Mouse (Mus musculus) lung, postnatal 0 days (tissue): ENCODE measurements around the gene Nadk2. TPM values are rescaled to one million over a fixed set of nuclear protein-coding genes. Genes with fewer than 3 reads are reported as not detected.

Source experiments
- ATAC-seq: fragments of 200-750 bp; cut with Nextera tagmentation; 2 replicates; pipeline ENCODE4 v1.8.0; 2017; ENCODE audit warnings: moderate library complexity
- DNase-seq: peaks from one replicate; pipeline ENCODE4 v3.0.0-alpha.2; 2016; ENCODE audit warnings: low spot score
- H3K27ac ChIP-seq: fragments of 300-500 bp; sonication (generic); 2 replicates; pipeline ENCODE4 v1.5.1; 2014; ENCODE audit warnings: antibody characterized with exemption, mild to moderate bottlenecking, low read length, mixed read lengths
- H3K27me3 ChIP-seq: fragments of 300-500 bp; sonication (generic); replicated peaks from 2 replicates; pipeline ENCODE4 v1.6.1; 2014; ENCODE audit warnings: low read length, mixed read lengths; ENCODE audit not compliant: insufficient read depth
- H3K36me3 ChIP-seq: fragments of 300-500 bp; sonication (generic); 2 replicates; pipeline ENCODE4 v1.6.1; 2014; ENCODE audit warnings: low read length, mixed read lengths; ENCODE audit not compliant: insufficient read depth
- H3K4me1 ChIP-seq: fragments of 300-500 bp; sonication (generic); 2 replicates; pipeline ENCODE4 v1.6.1; 2014; ENCODE audit warnings: antibody characterized with exemption, low read depth, low read length, mixed read lengths; ENCODE audit not compliant: insufficient read depth
- H3K4me2 ChIP-seq: fragments of 300-500 bp; sonication (generic); replicated peaks from 2 replicates; pipeline ENCODE4 v1.6.1; 2014; ENCODE audit warnings: low read depth, mild to moderate bottlenecking, low read length, moderate library complexity, mixed read lengths
- H3K4me3 ChIP-seq: fragments of 300-500 bp; sonication (generic); 2 replicates; pipeline ENCODE4 v1.5.1; 2014; ENCODE audit warnings: low read depth, low read length
- H3K9ac ChIP-seq: fragments of 300-500 bp; sonication (generic); replicated peaks from 2 replicates; pipeline ENCODE4 v1.6.1; 2014; ENCODE audit warnings: low read depth, mild to moderate bottlenecking
- H3K9me3 ChIP-seq: fragments of 300-500 bp; sonication (generic); 2 replicates; pipeline ENCODE4 v1.6.1; 2016; ENCODE audit warnings: low read length, mixed read lengths
- CTCF ChIP-seq: IDR thresholded peaks from 2 replicates; pipeline ENCODE4 v1.5.1; 2016; ENCODE audit warnings: antibody characterized with exemption, mild to moderate bottlenecking
- EP300 ChIP-seq: IDR thresholded peaks from 2 replicates; pipeline ENCODE4 v1.6.1; 2016; ENCODE audit warnings: antibody characterized with exemption, mild to moderate bottlenecking, control low read depth
- WGBS: fragments of 180-500 bp; shearing (Covaris S2); extraction: QIAGEN DNeasy Blood & Tissue Kit; methylation state at CpG from one replicate; pipeline ENCODE4 v1.1.7; 2014; 5-methylcytosine and 5-hydroxymethylcytosine counted together
- polyA plus RNA-seq: library from polyadenylated mRNA; unstranded; fragments of >200 nt; fragmentation: Nextera tagmentation; extraction: Ambion mirVana; gene quantifications from 2 replicates; pipeline ENCODE4 v1.2.1, GENCODE M21; 2015

Gene Nadk2
- polyA plus RNA-seq, 1 experiment from 2014 or later = 20.0 TPM

DNA sequence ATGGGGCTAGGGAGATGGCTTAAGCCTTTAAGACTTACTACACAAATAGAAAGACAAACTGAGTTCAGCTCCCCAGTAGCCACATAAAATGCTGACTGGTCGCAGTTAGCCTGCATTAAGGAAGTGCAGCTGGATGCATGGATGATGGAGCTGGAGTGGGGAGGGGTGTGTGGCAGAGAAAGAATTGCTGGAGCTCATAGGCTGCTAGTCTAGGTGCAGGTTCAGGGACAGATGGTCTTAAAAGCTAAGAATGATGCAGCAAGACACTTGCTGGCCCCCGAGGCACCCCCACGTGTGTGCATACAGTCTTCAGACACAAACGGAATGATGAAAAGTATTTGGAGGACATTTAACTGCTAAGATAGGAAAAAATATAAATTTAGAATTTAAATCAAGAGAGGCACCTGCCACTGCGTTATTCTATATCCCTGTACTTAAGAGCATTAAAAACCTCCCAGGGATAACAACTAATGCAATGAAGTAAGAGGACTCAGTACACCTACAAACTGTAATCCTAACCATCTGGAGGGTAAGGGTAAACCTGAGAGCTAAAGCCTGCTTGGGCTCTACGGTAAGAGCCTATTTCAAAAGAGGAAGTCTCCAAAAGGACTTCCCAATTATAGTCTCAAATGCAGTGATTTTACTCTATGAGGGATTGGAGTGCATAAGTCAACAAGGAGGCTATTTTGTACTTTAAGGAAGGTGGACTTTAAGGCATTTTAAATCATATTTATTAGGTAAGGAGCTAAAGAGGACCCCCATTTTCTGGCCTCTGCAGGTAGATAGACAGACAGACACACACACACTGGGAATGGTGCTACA lies 39.7 kb downstream of the Nadk2 start:
- DNase-seq (no peak), ATAC-seq (no peak)

DNA sequence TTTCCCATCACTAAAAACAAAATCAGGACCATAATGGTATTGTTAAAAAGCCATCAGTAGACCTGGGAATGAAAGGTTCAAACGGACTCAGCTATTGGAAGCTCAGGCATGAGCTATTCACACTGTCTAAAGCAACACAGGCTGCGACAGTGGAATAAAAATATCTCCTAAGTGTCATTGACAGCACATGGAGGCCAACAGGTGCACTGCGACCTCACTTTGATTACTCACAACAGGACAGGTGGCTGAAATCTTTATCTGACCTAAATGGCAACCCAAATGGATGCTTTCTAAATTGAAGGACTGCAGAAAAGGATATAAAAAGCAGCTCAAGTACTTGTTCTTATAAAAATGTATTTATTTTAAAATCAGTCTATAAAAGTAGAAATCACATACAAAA lies 40.6 kb downstream of the Nadk2 start:
- Histone ChIP-seq H3K9ac (no peak overlapping the region), H3K4me1 (no peaks in the 10 kb centered on the region), H3K4me3 (no peak overlapping the region), H3K9me3 (no peaks in the 10 kb centered on the region), H3K36me3 (peaks cover 8% of the 10 kb centered on the region; the same call in 1 of the 2 replicates), H3K27ac (no peak overlapping the region), H3K4me2 (no peak overlapping the region), H3K27me3 (no peaks in the 10 kb centered on the region)
- WGBS = 73% methylated on average over 3 of the region's 3 CpGs
- no peak for DNase-seq
- TF ChIP-seq CTCF (no peak), EP300 (no peak)
- no peak for ATAC-seq

More for the DNA sequence above, 39.7 kb downstream of the Nadk2 start:
- Histone ChIP-seq H3K27ac (no peak overlapping the region), H3K9me3 (no peaks in the 10 kb centered on the region), H3K36me3 (peaks cover 8% of the 10 kb centered on the region; the same call in 1 of the 2 replicates), H3K4me2 (no peak overlapping the region), H3K4me1 (no peaks in the 10 kb centered on the region), H3K27me3 (no peaks in the 10 kb centered on the region), H3K4me3 (no peak overlapping the region), H3K9ac (no peak overlapping the region)
- WGBS = 71% methylated on average over 6 of the region's 6 CpGs
- TF ChIP-seq EP300 (no peak), CTCF (no peak)

DNA sequence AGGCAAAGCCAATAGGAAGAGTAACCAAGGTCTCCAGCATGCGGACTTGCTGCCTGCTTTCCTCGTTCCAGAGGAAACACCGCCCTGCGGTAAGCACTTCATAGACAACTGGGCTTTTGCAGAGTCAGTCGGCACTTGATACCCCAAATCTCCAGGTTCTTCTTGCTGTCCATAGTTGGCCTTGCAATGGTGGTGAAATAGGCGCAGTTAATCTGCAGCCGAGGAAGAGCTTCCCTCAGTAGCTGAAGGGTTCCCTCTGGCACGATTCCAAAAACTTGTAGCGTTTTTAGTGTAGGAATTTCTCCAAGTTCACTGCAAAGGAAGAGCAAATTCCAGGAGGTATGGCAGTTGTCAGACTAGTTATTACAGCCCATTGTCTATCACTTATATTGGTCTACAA lies 42.5 kb downstream of the Nadk2 start:
- ATAC-seq = no peak
- no peak for TF ChIP-seq EP300
- TF ChIP-seq CTCF = no peak
- peak; percentile 31 for DNase-seq
- no peaks in the 10 kb centered on the region for H3K27me3 ChIP-seq
- H3K9me3 ChIP-seq = no peaks in the 10 kb centered on the region
- H3K36me3 ChIP-seq = no peaks in the 10 kb centered on the region
- H3K4me1 ChIP-seq = no peaks in the 10 kb centered on the region
- H3K9ac ChIP-seq = no peak overlapping the region
- 56% methylated on average over 9 of the region's 9 CpGs for WGBS
- H3K4me3 ChIP-seq = no peak overlapping the region
- H3K27ac ChIP-seq = no peak overlapping the region
- H3K4me2 ChIP-seq = no peak overlapping the region

DNA sequence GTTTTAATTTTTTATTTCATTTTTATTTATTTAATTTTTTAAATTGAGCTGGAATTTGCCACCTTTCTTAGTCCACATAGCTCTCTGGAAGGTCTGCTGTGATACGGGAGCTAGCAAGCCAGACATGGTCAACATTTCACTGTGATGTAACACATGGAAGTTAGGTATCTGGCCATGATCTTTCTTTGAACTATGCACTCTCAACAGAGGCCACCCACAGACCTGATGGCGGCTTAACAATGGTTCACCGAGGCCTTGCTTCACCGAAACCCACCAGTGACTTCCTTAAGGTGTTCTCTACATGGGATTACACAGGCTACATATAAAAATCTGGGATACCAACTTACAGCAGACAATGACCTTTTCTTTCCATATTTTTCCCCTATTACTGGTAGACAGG lies 43.1 kb downstream of the Nadk2 start:
- Histone ChIP-seq H3K4me2 (no peak overlapping the region), H3K4me1 (no peaks in the 10 kb centered on the region), H3K9ac (no peak overlapping the region), H3K27me3 (no peaks in the 10 kb centered on the region), H3K27ac (no peak overlapping the region), H3K9me3 (no peaks in the 10 kb centered on the region), H3K36me3 (no peaks in the 10 kb centered on the region), H3K4me3 (no peak overlapping the region)
- TF ChIP-seq CTCF = no peak
- no peak for TF ChIP-seq EP300
- WGBS = 57% methylated on average over 4 of the region's 4 CpGs
- no peak for ATAC-seq
- no peak for DNase-seq

DNA sequence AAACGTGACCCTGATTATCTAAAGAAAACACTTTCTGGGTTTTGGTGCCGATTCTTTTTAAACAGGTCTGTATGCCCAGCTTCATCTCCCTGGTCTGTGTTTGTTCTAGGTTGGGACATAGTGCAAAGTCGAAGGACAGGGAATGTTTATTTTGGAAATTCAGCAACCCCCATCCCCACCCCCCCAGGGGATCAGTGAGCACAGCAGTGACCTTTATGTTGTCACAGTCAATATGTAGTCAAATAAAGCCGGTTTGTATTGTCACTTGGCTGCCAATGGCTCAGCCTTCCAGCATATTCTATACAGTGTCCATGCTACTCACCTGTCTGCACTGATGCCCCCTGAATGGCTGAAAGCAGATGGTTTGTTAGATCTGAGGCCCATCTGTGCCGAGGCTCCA lies 43.5 kb downstream of the Nadk2 start:
- 27% methylated on average over 5 of the region's 5 CpGs for WGBS
- ATAC-seq (no peak), DNase-seq (no peak)
- H3K27me3 ChIP-seq = no peaks in the 10 kb centered on the region
- no peak overlapping the region for H3K27ac ChIP-seq
- no peaks in the 10 kb centered on the region for H3K4me1 ChIP-seq
- H3K9ac ChIP-seq = no peak overlapping the region
- TF ChIP-seq CTCF (no peak), EP300 (no peak)
- H3K4me2 ChIP-seq = no peak overlapping the region
- H3K9me3 ChIP-seq = no peaks in the 10 kb centered on the region
- no peak overlapping the region for H3K4me3 ChIP-seq
- H3K36me3 ChIP-seq = no peaks in the 10 kb centered on the region

DNA sequence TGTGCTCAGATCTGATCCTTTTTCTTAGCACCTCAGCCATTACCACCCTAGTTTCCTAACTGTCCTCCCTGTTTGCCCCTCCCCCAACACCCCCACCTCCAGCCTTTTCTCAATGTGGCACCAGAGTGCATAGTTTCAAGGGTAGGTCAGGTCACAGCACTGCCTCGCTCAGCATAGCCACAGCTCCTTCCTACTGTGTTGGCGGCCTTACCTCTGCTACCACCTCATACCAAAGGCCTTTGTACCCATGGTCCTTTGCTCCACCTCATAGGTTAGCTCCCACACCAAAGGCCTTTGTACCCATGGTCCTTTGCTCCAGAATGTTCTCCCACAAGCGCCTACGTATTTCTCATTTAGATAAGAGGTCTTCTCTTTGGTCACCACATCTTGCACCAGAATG lies 47.8 kb downstream of the Nadk2 start:
- Histone ChIP-seq H3K4me1 (no peaks in the 10 kb centered on the region), H3K27ac (no peak overlapping the region), H3K27me3 (no peaks in the 10 kb centered on the region), H3K4me2 (no peak overlapping the region), H3K36me3 (0 out of 2 replicates have a peak, but pooled peaks cover 5% of the 10 kb centered on the region), H3K9ac (no peak overlapping the region), H3K4me3 (no peak overlapping the region), H3K9me3 (no peaks in the 10 kb centered on the region)
- DNase-seq (no peak), ATAC-seq (no peak)
- WGBS = 88% methylated on average over 4 of the region's 4 CpGs
- TF ChIP-seq CTCF = no peak
- TF ChIP-seq EP300 = no peak

DNA sequence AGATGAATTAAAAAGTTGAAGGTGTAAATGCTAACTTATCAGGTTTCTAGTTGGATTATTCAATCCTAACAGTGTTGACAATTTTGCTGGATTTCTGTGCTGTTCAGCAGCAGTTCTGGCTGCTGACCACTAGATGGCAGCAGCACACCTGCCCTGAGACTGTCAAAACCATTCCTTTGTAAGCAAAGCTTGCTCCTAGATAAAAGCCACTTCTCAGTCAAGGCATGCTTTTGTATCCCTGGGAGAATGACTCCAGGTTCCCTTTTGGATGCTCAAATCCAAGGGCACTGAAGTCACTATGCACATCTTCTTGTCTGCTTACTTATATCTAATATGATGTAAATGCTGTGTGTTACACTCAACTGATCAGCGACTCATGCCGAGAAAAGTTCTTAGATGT lies 49.0 kb downstream of the Nadk2 start:
- H3K4me3 ChIP-seq = no peak overlapping the region
- TF ChIP-seq CTCF (peak; percentile 98), EP300 (no peak)
- WGBS = 92% methylated on average over 2 of the region's 2 CpGs
- DNase-seq (peak; percentile 80), ATAC-seq (peak; percentile 55)
- H3K4me2 ChIP-seq = no peak overlapping the region
- H3K9me3 ChIP-seq = no peaks in the 10 kb centered on the region
- H3K27me3 ChIP-seq = no peaks in the 10 kb centered on the region
- no peak overlapping the region for H3K9ac ChIP-seq
- 0 out of 2 replicates have a peak, but pooled peaks cover 5% of the 10 kb centered on the region for H3K36me3 ChIP-seq
- H3K27ac ChIP-seq = no peak overlapping the region
- H3K4me1 ChIP-seq = no peaks in the 10 kb centered on the region
